Mouse (Mus musculus): ENCODE measurements around the gene Amy1.
"Not testable (repeated sequence)": the region's sequence is repeated elsewhere in the genome, so short reads cannot be mapped to it uniquely, and the experiment has no call there.

Amy1 gene

DNA sequence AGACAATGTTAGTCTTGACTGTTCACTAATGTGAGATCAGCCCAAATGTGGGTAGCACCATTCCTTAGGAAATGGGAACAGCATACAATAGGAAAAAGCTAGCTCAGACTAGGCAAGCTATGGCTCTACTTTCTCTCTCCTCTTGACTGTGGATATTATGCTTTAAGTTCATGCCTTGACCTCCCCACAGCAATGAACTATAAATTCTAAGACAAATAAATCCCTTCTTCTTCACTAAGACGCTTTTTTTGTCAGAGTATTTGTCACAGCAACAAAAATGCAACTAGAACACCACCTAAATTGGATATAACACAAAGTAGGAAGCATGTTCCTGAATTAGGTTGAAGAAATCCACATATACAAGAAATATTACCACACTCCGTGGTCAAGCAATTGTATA lies at the start of gene Amy1:
TSS of gene Amy1 (minus strand) at position 101 of the 400 bp plus-strand sequence.
- no peak for DNase-seq

DNA sequence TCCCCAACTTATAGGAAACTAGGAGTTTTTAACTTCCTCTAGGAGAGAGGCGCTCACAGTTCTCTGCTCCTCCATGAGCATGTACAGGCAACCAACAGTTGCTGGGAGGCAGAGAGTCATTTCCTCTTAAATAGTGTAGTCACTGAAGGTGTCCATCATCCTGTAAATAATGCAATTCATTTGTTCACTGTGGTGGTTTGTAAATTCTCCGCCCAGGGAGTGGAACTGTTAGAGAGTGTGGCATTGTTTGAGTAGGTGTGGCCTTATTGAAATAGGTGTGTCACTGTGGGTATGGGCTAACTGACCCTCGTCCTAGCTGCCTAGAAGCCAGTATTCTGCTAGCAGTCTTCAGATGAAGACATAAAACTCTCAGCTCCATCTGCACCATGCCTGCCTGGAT lies 47.8 kb upstream of the Amy1 start:
- DNase-seq, result no peak

GRCm38 (mm10) chr3:113651386-113651785 lies 44.9 kb upstream of the Amy1 start:
- not testable (repeated sequence) for DNase-seq

- DNase-seq, result no peak
Observed at GRCm38 (mm10) chr3:113639545-113639944, 33.0 kb upstream of the Amy1 start.

DNA sequence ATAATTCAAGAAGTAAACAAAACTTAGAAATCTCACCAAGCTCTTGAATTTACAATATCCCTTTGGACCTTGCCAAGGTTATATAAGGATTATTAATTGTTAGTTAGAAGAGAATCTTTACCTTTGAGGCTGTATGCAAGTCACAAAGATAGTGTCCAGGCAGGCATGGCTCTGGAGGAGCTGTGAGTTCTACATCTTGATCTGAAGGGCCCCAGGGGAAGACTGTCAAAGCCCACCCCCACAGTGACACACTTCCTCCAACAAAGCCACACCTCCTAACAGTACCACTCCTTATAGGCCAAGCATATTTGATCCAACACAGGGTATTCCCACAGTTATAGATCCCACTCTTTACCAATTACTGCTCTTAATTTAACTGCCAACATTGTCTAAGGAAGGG lies 27.7 kb upstream of the Amy1 start:
- DNase-seq, result no peak

DNA sequence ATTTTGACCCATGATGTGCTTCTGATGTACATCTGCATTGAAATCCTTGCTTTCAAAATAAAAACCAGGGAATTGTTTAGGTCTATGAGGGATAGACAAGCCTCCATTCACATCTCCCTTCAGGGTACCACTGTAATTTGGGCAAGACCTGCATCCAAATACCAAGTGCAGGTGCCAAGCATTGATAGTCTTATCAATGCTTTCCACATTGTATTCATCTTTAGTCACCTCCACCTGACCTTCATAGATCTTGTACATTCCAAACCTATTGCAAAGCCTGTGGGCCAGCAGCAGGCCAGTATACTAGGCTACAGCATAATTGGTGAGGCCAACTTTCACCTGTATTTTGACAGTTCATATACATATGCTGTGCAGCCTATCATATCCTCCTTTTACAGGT lies 25.1 kb upstream of the Amy1 start:
- DNase-seq, result no peak

DNA sequence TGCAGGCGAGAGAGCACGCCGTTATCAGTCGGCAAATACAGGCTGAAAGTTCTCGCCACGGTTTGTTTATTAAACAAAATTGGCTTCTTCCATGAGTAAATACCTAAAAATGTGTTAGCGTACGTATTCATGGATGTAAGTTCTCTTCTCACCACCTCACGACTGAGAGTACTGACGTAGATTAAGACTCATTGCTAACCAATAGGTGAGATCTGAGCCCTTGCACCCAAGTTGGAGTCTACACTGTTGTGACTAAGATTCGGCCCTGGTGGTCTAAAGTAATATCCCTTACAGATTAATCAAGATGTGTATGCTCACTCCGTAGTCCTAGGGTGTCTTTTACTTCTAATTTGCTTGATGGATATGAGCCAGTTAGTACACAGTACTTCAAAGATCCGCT lies 24.1 kb upstream of the Amy1 start:
- DNase-seq, result no peak

DNA sequence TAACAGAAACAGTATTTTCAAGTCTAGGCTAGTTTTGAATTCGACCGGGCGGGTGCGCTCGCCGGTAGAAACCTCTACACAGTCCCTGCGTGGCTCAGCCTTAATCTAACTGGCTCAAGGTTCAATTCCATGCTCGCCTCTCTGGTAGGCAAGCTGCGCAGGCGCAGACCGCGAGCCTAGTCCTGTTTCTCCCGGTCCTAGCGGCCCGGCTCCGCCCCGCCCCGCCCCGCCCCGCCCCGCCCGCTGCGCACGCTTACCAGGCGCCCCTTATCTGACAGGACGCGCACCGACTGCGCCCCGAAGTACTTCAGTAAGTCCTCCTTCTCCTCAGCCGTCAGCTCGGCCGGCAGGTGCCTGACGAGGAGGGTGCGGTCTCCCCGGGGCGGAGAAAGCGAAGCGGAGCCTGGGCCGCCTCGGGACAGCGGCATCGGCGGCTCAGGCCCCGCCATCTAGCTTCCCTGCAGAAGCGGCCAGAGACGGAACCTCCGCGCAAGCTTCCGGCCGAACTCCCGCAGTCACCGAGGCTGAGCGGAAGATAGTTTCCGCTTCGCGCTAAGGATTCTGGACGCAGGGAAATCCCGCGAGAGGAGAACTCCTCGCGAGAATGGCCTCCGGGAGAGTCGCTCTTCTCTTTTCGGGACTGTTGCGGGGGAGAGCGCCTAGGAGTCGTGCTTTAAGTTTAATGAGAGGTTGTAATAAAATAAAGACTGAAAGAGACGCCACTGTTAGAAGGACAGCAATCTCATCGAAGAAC lies 23.3 kb upstream of the Amy1 start, which contains the start of gene Rnpc3:
TSS of gene Rnpc3 (minus strand) at position 544 of the 754 bp plus-strand sequence.
- peak; percentile 94 for DNase-seq

DNA sequence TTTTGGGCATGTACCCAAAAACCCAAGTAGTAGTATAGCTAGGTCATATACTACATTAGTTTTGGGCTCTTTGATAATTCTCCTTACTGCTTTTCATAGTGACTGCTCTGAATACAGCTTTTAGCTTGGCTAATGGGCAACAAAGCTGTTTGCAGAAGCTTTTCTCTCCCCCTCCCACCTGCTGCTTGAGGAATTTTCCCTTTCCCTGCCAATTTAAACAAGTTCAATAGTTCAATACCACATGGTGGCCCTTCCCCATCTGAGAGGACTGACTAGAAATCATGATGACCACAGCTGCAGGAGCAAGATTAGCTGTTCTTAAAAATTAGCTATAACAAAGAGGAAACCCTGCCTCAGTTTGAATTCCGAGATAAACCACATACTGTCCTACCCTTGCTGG lies 15.7 kb downstream of the Amy1 start:
- DNase-seq, result no peak

- no peak for DNase-seq
Observed at GRCm38 (mm10) chr3:113574578-113574977, 31.9 kb downstream of the Amy1 start.

GRCm38 (mm10) chr3:113574138-113574537 lies 32.4 kb downstream of the Amy1 start:
- no peak for DNase-seq

GRCm38 (mm10) chr3:113572158-113572557 lies 34.3 kb downstream of the Amy1 start:
- no peak for DNase-seq

DNA sequence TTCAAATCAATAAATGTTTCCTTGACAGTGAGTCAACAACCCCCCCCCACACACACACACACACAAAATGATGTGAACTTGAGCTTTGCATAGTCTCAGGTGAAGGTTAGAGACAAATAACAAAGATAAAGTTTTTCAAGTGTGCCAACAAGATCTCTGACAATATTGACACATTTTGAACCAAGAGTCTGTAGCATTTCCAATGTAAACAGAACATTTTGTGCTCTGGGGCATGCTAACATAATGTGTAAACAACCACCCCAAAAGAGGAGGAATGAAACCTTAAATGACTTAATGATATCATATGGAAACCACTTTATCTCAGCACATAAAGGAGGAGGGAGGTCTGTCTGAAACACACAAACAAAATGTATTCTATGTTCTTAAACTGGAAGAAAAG lies 66.8 kb downstream of the Amy1 start:
- no peak for DNase-seq

DNA sequence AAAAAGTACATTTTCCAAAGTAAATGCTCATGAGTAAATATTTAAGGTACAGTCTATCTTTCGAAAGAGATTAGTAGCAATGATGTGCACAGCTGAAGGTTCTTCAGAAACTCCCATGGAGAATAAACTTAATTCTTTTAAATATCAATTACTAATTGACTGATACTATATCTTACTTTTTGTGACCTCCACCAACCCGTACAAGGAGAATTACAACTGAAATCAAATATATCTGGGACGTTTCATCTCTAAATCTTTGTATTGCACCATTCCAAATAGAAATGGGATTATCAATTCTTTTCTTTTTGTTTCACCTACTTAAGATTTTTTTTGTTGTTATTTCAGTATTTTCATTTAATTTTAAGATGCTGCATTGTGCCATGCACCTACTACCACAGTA lies 74.2 kb downstream of the Amy1 start, which contains the start of gene Amy2a1:
TSS of gene Amy2a1 (minus strand) at position 101 of the 400 bp plus-strand sequence.
- not testable (repeated sequence) for DNase-seq

Data from right cerebral cortex, postnatal 25 days (tissue).